Mouse (Mus musculus) heart, embryonic 12.5 days (tissue): ENCODE data around the gene Il22ra2. TPM values are rescaled to one million over a fixed set of nuclear protein-coding genes. Genes with fewer than 3 reads are reported as not detected.

Experiments
- ATAC-seq: fragments of 200-750 bp; cut with Nextera tagmentation; 2 replicates; pipeline ENCODE4 v1.8.0; 2017; ENCODE audit warnings: moderate TSS enrichment, moderate library complexity; ENCODE audit not compliant: insufficient number of reproducible peaks, low FRiP score
- H3K27ac ChIP-seq: fragments of 300-500 bp; sonication (generic); 2 replicates; pipeline ENCODE4 v1.5.1; 2016; ENCODE audit warnings: mild to moderate bottlenecking, moderate library complexity; ENCODE audit not compliant: poor library complexity, severe bottlenecking
- H3K27me3 ChIP-seq: fragments of 300-500 bp; sonication (generic); replicated peaks from 2 replicates; pipeline ENCODE4 v1.6.1; 2016; ENCODE audit warnings: mild to moderate bottlenecking, moderate library complexity
- H3K36me3 ChIP-seq: fragments of 300-500 bp; sonication (generic); 2 replicates; pipeline ENCODE4 v1.6.1; 2016; ENCODE audit warnings: mild to moderate bottlenecking, moderate library complexity
- H3K4me1 ChIP-seq: fragments of 300-500 bp; sonication (generic); replicated peaks from 2 replicates; pipeline ENCODE4 v1.6.1; 2016; ENCODE audit warnings: mild to moderate bottlenecking
- H3K4me2 ChIP-seq: fragments of 300-500 bp; sonication (generic); 2 replicates; pipeline ENCODE4 v1.6.1; 2016; ENCODE audit warnings: mild to moderate bottlenecking, moderate library complexity
- H3K4me3 ChIP-seq: fragments of 300-500 bp; sonication (generic); 2 replicates; pipeline ENCODE4 v1.5.1; 2016; ENCODE audit warnings: mild to moderate bottlenecking
- H3K9ac ChIP-seq: fragments of 300-500 bp; sonication (generic); 2 replicates; pipeline ENCODE4 v1.6.1; 2016; ENCODE audit warnings: mild to moderate bottlenecking, moderate library complexity
- H3K9me3 ChIP-seq: fragments of 300-500 bp; sonication (generic); replicated peaks from 2 replicates; pipeline ENCODE4 v1.6.1; 2016; ENCODE audit warnings: mild to moderate bottlenecking, moderate library complexity
- WGBS: fragments of 180-500 bp; shearing (Covaris S2); methylation state at CpG from one replicate; pipeline ENCODE4 v1.1.7; 2016; 5-methylcytosine and 5-hydroxymethylcytosine counted together
- polyA plus RNA-seq: library from polyadenylated mRNA; unstranded; fragments of >200 nt; fragmentation: Nextera tagmentation; extraction: Ambion mirVana; gene quantifications from 2 replicates; pipeline ENCODE4 v1.2.1, GENCODE M21; 2016

Gene Il22ra2
- polyA plus RNA-seq, 1 experiment from 2014 or later, result not detected

GRCm38 (mm10) chr10:19603231-19603630, 18.6 kb upstream of the Il22ra2 start:
- Histone ChIP-seq H3K27ac (no peak overlapping the region), H3K36me3 (peaks cover 83% of the 10 kb centered on the region), H3K4me3 (no peak overlapping the region), H3K9me3 (peaks cover 3% of the 10 kb centered on the region; the same call in 1 of the 2 replicates), H3K4me2 (no peak overlapping the region), H3K27me3 (no peaks in the 10 kb centered on the region), H3K4me1 (no peaks in the 10 kb centered on the region), H3K9ac (no peak overlapping the region)
- WGBS, result 83% methylated on average over 6 of the region's 6 CpGs
- ATAC-seq, result no peak

GRCm38 (mm10) chr10:19609125-19609524, 12.7 kb upstream of the Il22ra2 start:
- Histone ChIP-seq H3K36me3 (peaks cover 63% of the 10 kb centered on the region), H3K4me2 (no peak overlapping the region), H3K9ac (no peak overlapping the region), H3K27ac (no peak overlapping the region), H3K9me3 (no peaks in the 10 kb centered on the region), H3K4me1 (peaks cover 13% of the 10 kb centered on the region), H3K27me3 (no peaks in the 10 kb centered on the region), H3K4me3 (no peak overlapping the region)
- 42% methylated on average over 14 of the region's 14 CpGs for WGBS
- ATAC-seq, result no peak

- Histone ChIP-seq H3K36me3 (peaks cover 38% of the 10 kb centered on the region), H3K27ac (no peak overlapping the region), H3K9ac (no peak overlapping the region)
Observed at GRCm38 (mm10) chr10:19611616-19612015, 10.2 kb upstream of the Il22ra2 start.

GRCm38 (mm10) chr10:19613111-19613753, 8.6 kb upstream of the Il22ra2 start:
- Histone ChIP-seq H3K27me3 (no peaks in the 10 kb centered on the region), H3K4me1 (peaks cover 18% of the 10 kb centered on the region), H3K36me3 (peaks cover 24% of the 10 kb centered on the region), H3K4me3 (no peak overlapping the region), H3K4me2 (peak overlapping the region; percentile 16), H3K9me3 (no peaks in the 10 kb centered on the region), H3K27ac (peak overlapping the region; percentile 68), H3K9ac (peak overlapping the region; percentile 1; the same call in 1 of the 2 replicates)
- 27% methylated on average over 7 of the region's 7 CpGs for WGBS
- ATAC-seq, result no peak

More at GRCm38 (mm10) chr10:19611616-19612015, 10.2 kb upstream of the Il22ra2 start:
- Histone ChIP-seq H3K4me3 (no peak overlapping the region), H3K4me2 (no peak overlapping the region), H3K4me1 (peaks cover 18% of the 10 kb centered on the region), H3K9me3 (no peaks in the 10 kb centered on the region), H3K27me3 (no peaks in the 10 kb centered on the region)
- WGBS, result 59% methylated on average over 2 of the region's 2 CpGs
- no peak for ATAC-seq

GRCm38 (mm10) chr10:19619736-19620135, 2.1 kb upstream of the Il22ra2 start:
- H3K27me3 ChIP-seq, result no peaks in the 10 kb centered on the region
- no peak for ATAC-seq
- no peak overlapping the region for H3K4me2 ChIP-seq
- H3K4me1 ChIP-seq, result peaks cover 5% of the 10 kb centered on the region; the same call in 1 of the 2 replicates
- no peaks in the 10 kb centered on the region for H3K36me3 ChIP-seq
- H3K9ac ChIP-seq, result no peak overlapping the region
- no peak overlapping the region for H3K27ac ChIP-seq
- 64% methylated on average over 5 of the region's 5 CpGs for WGBS
- H3K4me3 ChIP-seq, result no peak overlapping the region
- no peaks in the 10 kb centered on the region for H3K9me3 ChIP-seq

GRCm38 (mm10) chr10:19624617-19625016, 2.8 kb downstream of the Il22ra2 start:
- 81% methylated on average over 1 of the region's 1 CpGs for WGBS
- Histone ChIP-seq H3K27me3 (no peaks in the 10 kb centered on the region), H3K4me3 (no peak overlapping the region), H3K9ac (no peak overlapping the region), H3K4me1 (no peaks in the 10 kb centered on the region), H3K4me2 (no peak overlapping the region), H3K36me3 (no peaks in the 10 kb centered on the region), H3K27ac (no peak overlapping the region), H3K9me3 (no peaks in the 10 kb centered on the region)
- no peak for ATAC-seq

GRCm38 (mm10) chr10:19627342-19627741, 5.5 kb downstream of the Il22ra2 start:
- Histone ChIP-seq H3K27me3 (no peaks in the 10 kb centered on the region), H3K27ac (no peak overlapping the region), H3K4me1 (no peaks in the 10 kb centered on the region), H3K9ac (no peak overlapping the region), H3K4me3 (no peak overlapping the region), H3K9me3 (no peaks in the 10 kb centered on the region), H3K4me2 (no peak overlapping the region), H3K36me3 (no peaks in the 10 kb centered on the region)
- WGBS, result 90% methylated on average over 2 of the region's 2 CpGs
- no peak for ATAC-seq

- no peaks in the 10 kb centered on the region for H3K4me1 ChIP-seq
- 75% methylated on average over 4 of the region's 4 CpGs for WGBS
- H3K36me3 ChIP-seq, result no peaks in the 10 kb centered on the region
- no peaks in the 10 kb centered on the region for H3K9me3 ChIP-seq
- H3K27me3 ChIP-seq, result no peaks in the 10 kb centered on the region
- no peak overlapping the region for H3K4me2 ChIP-seq
- H3K27ac ChIP-seq, result no peak overlapping the region
- no peak overlapping the region for H3K9ac ChIP-seq
- H3K4me3 ChIP-seq, result no peak overlapping the region
- no peak for ATAC-seq
Observed at GRCm38 (mm10) chr10:19627748-19628147, 6.0 kb downstream of the Il22ra2 start.

GRCm38 (mm10) chr10:19631616-19632195, 9.9 kb downstream of the Il22ra2 start:
- H3K4me1 ChIP-seq, result no peaks in the 10 kb centered on the region
- no peaks in the 10 kb centered on the region for H3K27me3 ChIP-seq
- 66% methylated on average over 13 of the region's 13 CpGs for WGBS
- H3K4me3 ChIP-seq, result no peak overlapping the region
- no peaks in the 10 kb centered on the region for H3K36me3 ChIP-seq
- H3K27ac ChIP-seq, result no peak overlapping the region
- ATAC-seq, result no peak
- H3K4me2 ChIP-seq, result no peak overlapping the region
- no peak overlapping the region for H3K9ac ChIP-seq
- H3K9me3 ChIP-seq, result no peaks in the 10 kb centered on the region

GRCm38 (mm10) chr10:19638851-19639250, 17.1 kb downstream of the Il22ra2 start:
- WGBS, result 78% methylated on average over 5 of the region's 5 CpGs
- no peaks in the 10 kb centered on the region for H3K27me3 ChIP-seq

GRCm38 (mm10) chr10:19639630-19640029, 17.8 kb downstream of the Il22ra2 start:
- H3K27me3 ChIP-seq, result no peaks in the 10 kb centered on the region
- no peaks in the 10 kb centered on the region for H3K36me3 ChIP-seq
- H3K27ac ChIP-seq, result no peak overlapping the region
- no peak overlapping the region for H3K4me3 ChIP-seq
- no peak overlapping the region for H3K4me2 ChIP-seq
- H3K9me3 ChIP-seq, result no peaks in the 10 kb centered on the region
- H3K4me1 ChIP-seq, result no peaks in the 10 kb centered on the region
- ATAC-seq, result no peak
- WGBS, result 97% methylated on average over 1 of the region's 1 CpGs
- H3K9ac ChIP-seq, result no peak overlapping the region

More at GRCm38 (mm10) chr10:19638851-19639250, 17.1 kb downstream of the Il22ra2 start:
- Histone ChIP-seq H3K4me3 (no peak overlapping the region), H3K9ac (no peak overlapping the region), H3K36me3 (no peaks in the 10 kb centered on the region), H3K4me2 (no peak overlapping the region), H3K9me3 (no peaks in the 10 kb centered on the region), H3K4me1 (no peaks in the 10 kb centered on the region), H3K27ac (no peak overlapping the region)
- ATAC-seq, result no peak
